ENCODE assay signal across 18 mouse cellular contexts in the genomic region with DNA sequence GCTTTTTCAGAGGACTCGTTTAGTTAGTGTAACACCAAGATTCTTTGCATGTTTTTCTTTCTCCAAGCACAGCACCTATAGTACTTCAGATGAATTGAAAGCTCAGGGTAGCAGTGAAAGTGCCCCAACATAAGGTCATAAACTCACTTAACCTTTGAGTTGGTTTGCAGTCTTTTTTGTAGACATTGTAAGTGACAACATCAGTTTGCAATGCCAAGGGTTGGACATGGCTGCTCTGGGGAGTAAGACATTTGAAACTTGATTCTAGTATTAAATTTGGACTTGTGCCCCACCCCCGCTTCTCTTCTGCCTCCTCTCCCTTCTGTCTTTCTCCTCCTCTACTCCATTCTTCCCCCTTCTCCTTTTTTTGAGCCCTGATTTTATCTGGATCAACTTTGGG.
"Had no signal": no experiment of that assay in that cellular context is flagged by ENCODE, and none has a peak within 500 bp of the region (broad histone marks: within the 10 kb centered on the region; RNA-seq: fewer than 3 reads in every experiment).

No protein-coding gene starts in this region.

- H3K27ac ChIP-seq: midbrain, embryonic 10.5 days; midbrain, embryonic 13.5 days; midbrain, embryonic 15.5 days; neural tube, embryonic 13.5 days; neural tube, embryonic 15.5 days had no signal

- H3K9ac ChIP-seq: lung, embryonic 14.5 days; midbrain, embryonic 13.5 days; midbrain, embryonic 15.5 days; neural tube, embryonic 13.5 days; neural tube, embryonic 15.5 days had no signal

- H3K4me2 ChIP-seq: lung, embryonic 14.5 days; midbrain, embryonic 13.5 days; midbrain, embryonic 15.5 days; neural tube, embryonic 13.5 days; neural tube, embryonic 15.5 days had no signal

- H3K36me3 ChIP-seq: midbrain, embryonic 15.5 days had no signal

- ATAC-seq: midbrain, embryonic 13.5 days; midbrain, embryonic 15.5 days had no signal

- H3K4me3 ChIP-seq: midbrain, embryonic 10.5 days; midbrain, embryonic 13.5 days; midbrain, embryonic 15.5 days; myocyte; neural tube, embryonic 13.5 days; neural tube, embryonic 15.5 days had no signal

- H3K4me1 ChIP-seq: midbrain, embryonic 13.5 days; midbrain, embryonic 15.5 days; neural tube, embryonic 13.5 days had no signal

- H3K9me3 ChIP-seq: midbrain, embryonic 10.5 days; midbrain, embryonic 13.5 days; midbrain, embryonic 15.5 days; neural tube, embryonic 13.5 days; neural tube, embryonic 15.5 days had no signal

- DNase-seq: lung, adult 18-20 months; lung, embryonic 14.5 days; lung, postnatal 10 days; lung, postnatal 4 days; retina, postnatal 1 day; right cerebral cortex, adult 18-20 months; right cerebral cortex, postnatal 25 days; right cerebral cortex, postnatal 4 days; spleen, adult 18-20 months; thymus, adult 18-20 months; thymus, postnatal 14 days; thymus, postnatal 36 days had no signal

- H3K27me3 ChIP-seq: midbrain, embryonic 13.5 days; midbrain, embryonic 15.5 days; neural tube, embryonic 13.5 days; neural tube, embryonic 15.5 days had no signal
